Mouse (Mus musculus) forebrain, embryonic 16.5 days (tissue): ENCODE results near the gene Mrpl48. TPM values are rescaled to one million over a fixed set of nuclear protein-coding genes. Genes with fewer than 3 reads are reported as not detected.

Source experiments
- ATAC-seq: fragments of 200-750 bp; cut with Nextera tagmentation; 2 replicates; pipeline ENCODE4 v1.8.0; 2017; ENCODE audit warnings: mild to moderate bottlenecking, moderate library complexity
- H3K27ac ChIP-seq: fragments of 300-500 bp; sonication (generic); 2 replicates; pipeline ENCODE4 v1.5.1; 2014; ENCODE audit warnings: low read length, control low read depth
- H3K27me3 ChIP-seq: fragments of 300-500 bp; sonication (generic); replicated peaks from 2 replicates; pipeline ENCODE4 v1.6.1; 2014; ENCODE audit warnings: low read length; ENCODE audit not compliant: control insufficient read depth, insufficient read depth
- H3K36me3 ChIP-seq: fragments of 300-500 bp; sonication (generic); 2 replicates; pipeline ENCODE4 v1.6.1; 2014; ENCODE audit not compliant: control insufficient read depth, insufficient read depth
- H3K4me1 ChIP-seq: fragments of 300-500 bp; sonication (generic); replicated peaks from 2 replicates; pipeline ENCODE4 v1.6.1; 2014; ENCODE audit warnings: low read length; ENCODE audit not compliant: control insufficient read depth, insufficient read depth
- H3K4me2 ChIP-seq: fragments of 300-500 bp; sonication (generic); 2 replicates; pipeline ENCODE4 v1.6.1; 2014; ENCODE audit warnings: mild to moderate bottlenecking, low read length, control low read depth
- H3K4me3 ChIP-seq: fragments of 300-500 bp; sonication (generic); replicated peaks from 2 replicates; pipeline ENCODE4 v1.5.1; 2014; ENCODE audit warnings: mild to moderate bottlenecking, low read length, control low read depth
- H3K9ac ChIP-seq: fragments of 300-500 bp; sonication (generic); replicated peaks from 2 replicates; pipeline ENCODE4 v1.6.1; 2014; ENCODE audit warnings: low read depth, low read length, control low read depth
- H3K9me3 ChIP-seq: fragments of 300-500 bp; sonication (generic); 2 replicates; pipeline ENCODE4 v1.6.1; 2016; ENCODE audit warnings: low read length; ENCODE audit not compliant: control insufficient read depth
- WGBS: fragments of 180-500 bp; shearing (Covaris S2); extraction: QIAGEN DNeasy Blood & Tissue Kit; methylation state at CpG from one replicate; pipeline ENCODE4 v1.1.7; 2014; 5-methylcytosine and 5-hydroxymethylcytosine counted together
- polyA plus RNA-seq: library from polyadenylated mRNA; unstranded; fragments of >200 nt; fragmentation: Nextera tagmentation; extraction: Ambion mirVana; gene quantifications from 2 replicates; pipeline ENCODE4 v1.2.1, GENCODE M21; 2015

Gene Mrpl48
- 70.1 and 73.5 TPM in 2 replicates for polyA plus RNA-seq

- Histone ChIP-seq H3K4me1 (peaks cover 8% of the 10 kb centered on the region), H3K4me2 (peak within 1 kb of the TSS; percentile 77), H3K36me3 (no peaks in the 10 kb centered on the region), H3K9ac (peak within 1 kb of the TSS; percentile 100), H3K4me3 (peak within 1 kb of the TSS; percentile 93), H3K27ac (peak within 1 kb of the TSS; percentile 99), H3K27me3 (no peaks in the 10 kb centered on the region; the same call in 1 of the 2 replicates), H3K9me3 (no peaks in the 10 kb centered on the region)
- peak; percentile 20 for ATAC-seq
- under 1% methylated on average over 41 of the region's 43 CpGs for WGBS
These were observed at the start of gene Mrpl48 for GRCm38 (mm10) chr7:100608130-100608741. Mrpl48 (minus strand) TSS chr7:100608301.

- H3K27ac ChIP-seq = no peak overlapping the region
- ATAC-seq = no peak
- 53% methylated on average over 5 of the region's 5 CpGs for WGBS
These were observed 48.6 kb upstream of the Mrpl48 start for GRCm38 (mm10) chr7:100656739-100657138.

DNA sequence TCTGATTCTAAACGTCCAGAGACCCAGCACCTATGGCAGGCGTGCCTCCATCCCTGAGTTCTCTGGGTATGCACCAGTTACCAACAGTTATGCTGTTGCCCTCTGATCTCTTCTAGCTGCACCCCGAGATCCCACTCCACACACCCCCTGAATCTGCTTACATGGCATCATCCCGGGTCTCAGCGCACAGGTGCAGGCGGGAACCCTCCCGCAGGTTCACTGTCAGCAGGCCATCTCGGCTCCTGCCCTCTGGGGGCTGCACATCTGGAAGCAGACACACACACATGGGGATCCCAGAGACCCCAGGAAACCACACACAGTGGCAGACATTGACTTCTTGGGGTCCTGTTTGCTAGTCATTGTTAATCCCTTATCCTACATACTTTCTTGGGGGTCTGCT lies 46.3 kb upstream of the Mrpl48 start:
- Histone ChIP-seq H3K4me2 (no peak overlapping the region), H3K27ac (no peak overlapping the region)

More at GRCm38 (mm10) chr7:100656739-100657138, 48.6 kb upstream of the Mrpl48 start:
- Histone ChIP-seq H3K9ac (no peak overlapping the region), H3K4me3 (no peak overlapping the region), H3K4me1 (peaks cover 9% of the 10 kb centered on the region), H3K9me3 (no peaks in the 10 kb centered on the region), H3K27me3 (no peaks in the 10 kb centered on the region), H3K36me3 (no peaks in the 10 kb centered on the region), H3K4me2 (no peak overlapping the region)

GRCm38 (mm10) chr7:100653480-100654266 lies 45.6 kb upstream of the Mrpl48 start:
- H3K27ac ChIP-seq = no peak overlapping the region
- H3K4me3 ChIP-seq = no peak overlapping the region
- H3K36me3 ChIP-seq = no peaks in the 10 kb centered on the region
- peaks cover 9% of the 10 kb centered on the region for H3K4me1 ChIP-seq
- ATAC-seq = peak; percentile 73
- H3K27me3 ChIP-seq = no peaks in the 10 kb centered on the region
- H3K9me3 ChIP-seq = no peaks in the 10 kb centered on the region
- 50% methylated on average over 9 of the region's 9 CpGs for WGBS
- H3K4me2 ChIP-seq = no peak overlapping the region
- H3K9ac ChIP-seq = no peak overlapping the region

More for the DNA sequence above, 46.3 kb upstream of the Mrpl48 start:
- Histone ChIP-seq H3K4me1 (peaks cover 9% of the 10 kb centered on the region), H3K36me3 (no peaks in the 10 kb centered on the region), H3K27me3 (no peaks in the 10 kb centered on the region), H3K9me3 (no peaks in the 10 kb centered on the region), H3K9ac (no peak overlapping the region), H3K4me3 (no peak overlapping the region)
- ATAC-seq = no peak
- WGBS = 87% methylated on average over 8 of the region's 8 CpGs

- H3K27me3 ChIP-seq = no peaks in the 10 kb centered on the region
- no peaks in the 10 kb centered on the region for H3K9me3 ChIP-seq
- H3K4me3 ChIP-seq = no peak overlapping the region
- H3K4me2 ChIP-seq = no peak overlapping the region
- no peak overlapping the region for H3K27ac ChIP-seq
- no peaks in the 10 kb centered on the region for H3K36me3 ChIP-seq
- WGBS = 70% methylated on average over 4 of the region's 4 CpGs
- no peak for ATAC-seq
- peaks cover 6% of the 10 kb centered on the region for H3K4me1 ChIP-seq
- H3K9ac ChIP-seq = no peak overlapping the region
These were observed 42.9 kb upstream of the Mrpl48 start for GRCm38 (mm10) chr7:100651011-100651410.

GRCm38 (mm10) chr7:100650421-100650820 lies 42.3 kb upstream of the Mrpl48 start:
- no peak for ATAC-seq
- Histone ChIP-seq H3K4me3 (no peak overlapping the region), H3K4me2 (no peak overlapping the region), H3K9me3 (no peaks in the 10 kb centered on the region), H3K9ac (no peak overlapping the region), H3K27me3 (no peaks in the 10 kb centered on the region), H3K4me1 (peaks cover 6% of the 10 kb centered on the region), H3K36me3 (no peaks in the 10 kb centered on the region), H3K27ac (no peak overlapping the region)
- 78% methylated on average over 6 of the region's 6 CpGs for WGBS

DNA sequence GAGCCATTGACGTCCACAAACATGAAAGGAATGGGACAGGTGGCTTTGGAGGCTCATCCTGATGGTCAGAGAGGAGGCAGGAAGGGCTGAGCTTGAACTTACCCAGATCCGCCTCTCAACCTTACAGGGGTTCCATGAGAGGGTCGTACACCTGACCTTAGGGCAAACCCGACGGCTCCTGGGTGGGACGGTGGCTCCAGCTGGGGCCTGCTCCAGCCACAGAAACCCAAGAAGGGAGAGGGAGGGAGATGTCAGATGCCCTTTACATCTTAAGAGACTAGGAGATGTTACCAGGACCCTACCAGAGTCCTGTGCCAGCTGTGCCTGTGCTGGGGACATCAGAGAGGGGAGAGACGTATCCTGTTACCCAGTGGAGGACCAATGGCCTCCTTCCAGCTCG lies 41.7 kb upstream of the Mrpl48 start:
- Histone ChIP-seq H3K4me2 (no peak overlapping the region), H3K9ac (no peak overlapping the region), H3K27me3 (no peaks in the 10 kb centered on the region), H3K27ac (no peak overlapping the region), H3K4me3 (no peak overlapping the region), H3K9me3 (no peaks in the 10 kb centered on the region), H3K4me1 (peaks cover 6% of the 10 kb centered on the region), H3K36me3 (no peaks in the 10 kb centered on the region)
- ATAC-seq = no peak
- WGBS = 78% methylated on average over 8 of the region's 8 CpGs

DNA sequence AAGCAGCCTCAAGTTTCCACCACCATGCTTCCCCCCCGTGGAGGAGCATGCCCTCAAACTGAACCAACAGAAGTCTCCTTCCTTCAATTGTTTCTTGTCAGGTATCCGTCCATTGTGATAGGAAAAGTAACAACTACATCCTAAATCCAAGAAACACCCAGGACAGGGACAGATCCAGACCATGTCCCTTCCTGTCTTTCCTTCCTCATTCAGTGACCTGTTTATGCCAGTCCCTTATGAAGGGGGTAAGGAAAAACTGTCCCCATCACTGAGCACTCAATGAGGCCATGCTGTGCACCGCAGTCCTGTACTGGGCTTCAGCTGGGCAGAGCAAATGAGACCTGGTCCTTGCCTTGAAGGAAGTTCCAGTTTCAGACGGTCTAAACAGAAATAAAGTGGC lies 41.0 kb upstream of the Mrpl48 start:
- Histone ChIP-seq H3K9me3 (no peaks in the 10 kb centered on the region), H3K4me3 (no peak overlapping the region), H3K4me2 (no peak overlapping the region), H3K4me1 (peaks cover 4% of the 10 kb centered on the region), H3K36me3 (no peaks in the 10 kb centered on the region), H3K9ac (no peak overlapping the region), H3K27me3 (no peaks in the 10 kb centered on the region), H3K27ac (no peak overlapping the region)
- ATAC-seq = no peak
- WGBS = 93% methylated on average over 4 of the region's 4 CpGs

GRCm38 (mm10) chr7:100645147-100645546 lies 37.0 kb upstream of the Mrpl48 start:
- Histone ChIP-seq H3K9me3 (no peaks in the 10 kb centered on the region), H3K9ac (no peak overlapping the region), H3K4me1 (no peaks in the 10 kb centered on the region), H3K4me2 (no peak overlapping the region), H3K27me3 (no peaks in the 10 kb centered on the region), H3K27ac (no peak overlapping the region), H3K4me3 (no peak overlapping the region), H3K36me3 (no peaks in the 10 kb centered on the region)
- WGBS = 35% methylated on average over 3 of the region's 3 CpGs
- ATAC-seq = peak; percentile 12; the same call in 1 of the 2 replicates
